Mouse (Mus musculus) heart, embryonic 14.5 days (tissue): ENCODE data around the gene Cdk4. TPM values are rescaled to one million over a fixed set of nuclear protein-coding genes. Genes with fewer than 3 reads are reported as not detected.
"Not testable (repeated sequence)": the region's sequence is repeated elsewhere in the genome, so short reads cannot be mapped to it uniquely, and the experiment has no call there.

ENCODE experiments used
- ATAC-seq: fragments of 200-750 bp; cut with Nextera tagmentation; 2 replicates; pipeline ENCODE4 v1.8.0; 2017; ENCODE audit warnings: low read depth, moderate TSS enrichment; ENCODE audit not compliant: insufficient number of reproducible peaks, insufficient read depth, low FRiP score
- H3K27ac ChIP-seq, 2 experiments: fragments of 200-500 bp in 1 of 2; fragments of 300-500 bp in 1 of 2; sonication (generic) in 1 of 2; replicated peaks in 1 of 2; 2 replicates each; pipeline ENCODE4 v1.5.1; 2012 to 2014; ENCODE audit warnings: low read depth in 2 of 2, low read length in 2 of 2, control low read depth in 1 of 2, mild to moderate bottlenecking in 1 of 2, mixed read lengths in 1 of 2; ENCODE audit not compliant: control insufficient read depth in 1 of 2, insufficient read depth in 1 of 2
- H3K27me3 ChIP-seq: fragments of 300-500 bp; sonication (generic); 2 replicates; pipeline ENCODE4 v1.6.1; 2014; ENCODE audit warnings: mild to moderate bottlenecking, low read length, control low read depth; ENCODE audit not compliant: control insufficient read depth, insufficient read depth
- H3K36me3 ChIP-seq: fragments of 300-500 bp; sonication (generic); 2 replicates; pipeline ENCODE4 v1.6.1; 2014; ENCODE audit warnings: mild to moderate bottlenecking, control low read depth, low read length, mixed read lengths; ENCODE audit not compliant: control insufficient read depth, insufficient read depth
- H3K4me1 ChIP-seq, 2 experiments: fragments of 200-500 bp in 1 of 2; fragments of 300-500 bp in 1 of 2; sonication (generic) in 1 of 2; 2 replicates each; pipeline ENCODE4 v1.6.1; 2012 to 2014; ENCODE audit warnings: low read length in 2 of 2, control low read depth in 1 of 2, mixed read lengths in 1 of 2; ENCODE audit not compliant: control insufficient read depth in 2 of 2, insufficient read depth in 2 of 2
- H3K4me2 ChIP-seq: fragments of 300-500 bp; sonication (generic); 2 replicates; pipeline ENCODE4 v1.6.1; 2014; ENCODE audit warnings: mild to moderate bottlenecking, low read length
- H3K4me3 ChIP-seq, 2 experiments: fragments of 200-500 bp in 1 of 2; fragments of 300-500 bp in 1 of 2; sonication (generic) in 1 of 2; 2 replicates each; pipeline ENCODE4 v1.5.1; 2012 to 2014; ENCODE audit warnings: low read length in 2 of 2, mild to moderate bottlenecking in 2 of 2, control low read depth in 1 of 2, low read depth in 1 of 2, moderate library complexity in 1 of 2; ENCODE audit not compliant: control insufficient read depth in 1 of 2, insufficient read depth in 1 of 2
- H3K9ac ChIP-seq: fragments of 300-500 bp; sonication (generic); 2 replicates; pipeline ENCODE4 v1.6.1; 2014; ENCODE audit warnings: mild to moderate bottlenecking, low read length
- H3K9me3 ChIP-seq: fragments of 300-500 bp; sonication (generic); 2 replicates; pipeline ENCODE4 v1.6.1; 2016; ENCODE audit warnings: low read length, control low read depth; ENCODE audit not compliant: control insufficient read depth
- WGBS: fragments of 180-500 bp; shearing (Covaris S2); extraction: QIAGEN DNeasy Blood & Tissue Kit; methylation state at CpG from one replicate; pipeline ENCODE4 v1.1.7; 2014; 5-methylcytosine and 5-hydroxymethylcytosine counted together
- polyA plus RNA-seq: library from polyadenylated mRNA; unstranded; fragments of >200 nt; fragmentation: Nextera tagmentation; extraction: Ambion mirVana; gene quantifications from 2 replicates; pipeline ENCODE4 v1.2.1, GENCODE M21; 2014

Cdk4 gene
- polyA plus RNA-seq, 1 experiment from 2014 or later: 946 TPM

DNA sequence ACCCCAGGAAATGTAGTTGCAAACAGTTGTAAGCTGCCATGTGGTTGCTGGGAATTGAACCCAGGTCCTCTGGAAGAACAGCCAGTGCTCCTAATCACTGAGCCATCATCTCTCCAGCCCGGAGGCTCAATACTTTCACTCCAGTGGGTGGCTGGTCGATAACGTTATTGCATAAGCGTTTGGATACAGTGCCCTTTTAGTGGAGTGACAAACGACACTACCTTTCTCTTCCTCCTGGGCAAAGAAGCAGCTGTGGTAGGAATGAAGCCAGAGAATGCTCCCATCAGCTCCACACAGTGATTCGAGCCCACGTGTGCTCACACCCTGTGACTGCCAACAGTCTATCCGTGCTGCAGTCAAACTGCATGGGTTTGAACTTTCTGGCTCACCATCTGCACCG lies 7.9 kb downstream of the Cdk4 start:
- Histone ChIP-seq H3K27me3 (peaks cover 11% of the 10 kb centered on the region), H3K27ac (no peak overlapping the region), H3K9me3 (no peaks in the 10 kb centered on the region), H3K36me3 (peaks cover 26% of the 10 kb centered on the region), H3K4me3 (peak overlapping the region in 1 of 2 experiments; percentile 61; a peak in 2 of 4 replicates), H3K4me2 (peak overlapping the region; percentile 90), H3K4me1 (peaks cover 7 to 9% of the 10 kb centered on the region in 2 experiments), H3K9ac (no peak overlapping the region)
- WGBS: 81% methylated on average over 9 of the region's 9 CpGs
- ATAC-seq: no peak

- peaks cover 22% of the 10 kb centered on the region for H3K27me3 ChIP-seq
- H3K4me3 ChIP-seq, H3K9me3 ChIP-seq, H3K4me2 ChIP-seq, H3K4me1 ChIP-seq, H3K9ac ChIP-seq, H3K27ac ChIP-seq, ATAC-seq: not testable (repeated sequence)
- 88% methylated on average over 4 of the region's 4 CpGs for WGBS
- H3K36me3 ChIP-seq: peaks cover 15% of the 10 kb centered on the region
Measured at GRCm38 (mm10) chr10:127072270-127072669, 8.9 kb downstream of the Cdk4 start.

- not testable (repeated sequence) for H3K9me3 ChIP-seq, ATAC-seq, H3K27ac ChIP-seq, H3K4me2 ChIP-seq, H3K9ac ChIP-seq, H3K4me1 ChIP-seq, H3K36me3 ChIP-seq, H3K4me3 ChIP-seq
- H3K27me3 ChIP-seq: peaks cover 29% of the 10 kb centered on the region
- WGBS: 83% methylated on average over 2 of the region's 2 CpGs
Measured at GRCm38 (mm10) chr10:127072969-127073368, 9.6 kb downstream of the Cdk4 start.

- no peak for ATAC-seq
- WGBS: 85% methylated on average over 1 of the region's 1 CpGs
Measured at GRCm38 (mm10) chr10:127073981-127074380, 10.6 kb downstream of the Cdk4 start.

GRCm38 (mm10) chr10:127075080-127075479 lies 11.7 kb downstream of the Cdk4 start, which contains the start of gene Agap2:
TSS of gene Agap2 (plus strand) at chr10:127075284.
- no peaks in the 10 kb centered on the region for H3K9me3 ChIP-seq
- peaks cover 50% of the 10 kb centered on the region for H3K27me3 ChIP-seq
- no peak within 1 kb of the TSS for H3K27ac ChIP-seq
- WGBS: 53% methylated on average over 9 of the region's 9 CpGs
- peaks cover 4 to 13% of the 10 kb centered on the region in 2 experiments; a peak in 3 of 4 replicates for H3K4me1 ChIP-seq
- H3K9ac ChIP-seq: no peak within 1 kb of the TSS
- ATAC-seq: no peak
- no peaks in the 10 kb centered on the region for H3K36me3 ChIP-seq
- no peak within 1 kb of the TSS for H3K4me2 ChIP-seq
- no peak within 1 kb of the TSS for H3K4me3 ChIP-seq

More at GRCm38 (mm10) chr10:127073981-127074380, 10.6 kb downstream of the Cdk4 start:
- Histone ChIP-seq H3K4me2 (no peak overlapping the region), H3K4me1 (peaks cover 7 to 8% of the 10 kb centered on the region in 2 experiments), H3K9me3 (no peaks in the 10 kb centered on the region), H3K27ac (no peak overlapping the region), H3K4me3 (no peak overlapping the region), H3K9ac (no peak overlapping the region), H3K27me3 (peaks cover 39% of the 10 kb centered on the region), H3K36me3 (no peaks in the 10 kb centered on the region)

DNA sequence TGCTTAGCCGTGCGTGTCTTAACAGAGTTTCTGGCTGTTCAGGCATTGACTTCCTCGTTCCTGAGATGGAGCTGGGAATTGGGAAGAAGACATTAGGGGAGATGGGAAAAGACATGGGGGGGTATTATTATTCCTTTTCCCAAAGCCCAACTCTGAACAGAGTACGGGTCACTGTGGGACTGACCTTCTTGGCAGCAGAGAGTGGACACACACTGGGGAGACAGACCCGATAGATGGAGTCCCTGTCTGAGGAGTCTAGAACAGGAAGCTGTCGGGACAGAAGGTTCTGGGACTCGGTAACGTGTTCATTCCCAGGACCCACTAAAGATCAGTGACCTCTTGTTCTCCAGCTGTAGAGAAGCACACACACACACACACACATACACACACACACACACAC lies 12.3 kb downstream of the Cdk4 start:
- no peak overlapping the region for H3K27ac ChIP-seq
- H3K36me3 ChIP-seq: no peaks in the 10 kb centered on the region
- no peak overlapping the region for H3K4me2 ChIP-seq
- no peaks in the 10 kb centered on the region for H3K9me3 ChIP-seq
- H3K27me3 ChIP-seq: peaks cover 56% of the 10 kb centered on the region
- no peak overlapping the region for H3K4me3 ChIP-seq
- ATAC-seq: no peak; the same call in 1 of the 2 replicates
- WGBS: 64% methylated on average over 8 of the region's 8 CpGs
- peaks cover 4 to 15% of the 10 kb centered on the region in 2 experiments; a peak in 3 of 4 replicates for H3K4me1 ChIP-seq
- no peak overlapping the region for H3K9ac ChIP-seq

- Histone ChIP-seq H3K27ac (no peak overlapping the region), H3K27me3 (peaks cover 60% of the 10 kb centered on the region), H3K4me3 (no peak overlapping the region), H3K9ac (no peak overlapping the region), H3K9me3 (no peaks in the 10 kb centered on the region), H3K36me3 (no peaks in the 10 kb centered on the region), H3K4me2 (no peak overlapping the region), H3K4me1 (peaks cover under 1 to 17% of the 10 kb centered on the region in 2 experiments; a peak in 3 of 4 replicates)
- 35% methylated on average over 4 of the region's 4 CpGs for WGBS
- ATAC-seq: no peak
Measured at GRCm38 (mm10) chr10:127076082-127076481, 12.7 kb downstream of the Cdk4 start.

DNA sequence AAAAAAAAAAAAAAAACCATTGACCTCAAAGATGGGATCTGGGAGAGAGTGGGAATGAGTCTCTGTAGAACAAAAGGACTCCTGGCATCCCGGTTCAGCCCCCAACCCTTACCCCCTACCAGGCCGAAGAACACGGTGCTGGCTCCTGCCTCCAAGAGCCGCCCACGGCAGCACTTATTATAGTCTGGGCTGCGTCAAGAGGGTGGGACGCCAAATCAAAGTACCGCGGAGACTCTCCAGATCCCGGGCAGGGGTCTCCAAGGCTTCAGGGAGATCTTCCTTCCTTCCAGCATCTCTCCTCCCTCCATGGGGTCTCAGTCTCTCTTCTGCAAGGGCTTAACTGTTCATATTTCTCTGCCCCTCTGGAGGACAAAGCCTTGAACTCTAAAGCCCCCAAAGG lies 14.2 kb downstream of the Cdk4 start:
- Histone ChIP-seq H3K27me3 (peaks cover 74% of the 10 kb centered on the region), H3K9me3 (no peaks in the 10 kb centered on the region), H3K4me2 (no peak overlapping the region), H3K4me3 (no peak overlapping the region), H3K27ac (no peak overlapping the region), H3K36me3 (no peaks in the 10 kb centered on the region), H3K4me1 (peaks cover 6 to 26% of the 10 kb centered on the region in 2 experiments; a peak in 3 of 4 replicates), H3K9ac (no peak overlapping the region)
- ATAC-seq: no peak
- 4% methylated on average over 10 of the region's 10 CpGs for WGBS
